Mouse (Mus musculus) liver, embryonic 11.5 days (tissue): ENCODE measurements around the gene Acadvl. TPM values are rescaled to one million over a fixed set of nuclear protein-coding genes. Genes with fewer than 3 reads are reported as not detected.

Experiments used
- ATAC-seq: fragments of 200-750 bp; cut with Nextera tagmentation; replicated peaks from 2 replicates; pipeline ENCODE4 v1.8.0; 2017; ENCODE audit warnings: moderate number of reproducible peaks, mild to moderate bottlenecking, moderate TSS enrichment, moderate library complexity; ENCODE audit not compliant: low FRiP score
- DNase-seq: peaks from one replicate; pipeline ENCODE4 v3.0.0-alpha.2; 2017; ENCODE audit warnings: low spot score
- H3K27ac ChIP-seq: fragments of 300-500 bp; sonication (generic); 2 replicates; pipeline ENCODE4 v1.5.1; 2014; ENCODE audit warnings: mild to moderate bottlenecking, low read depth, low read length, control low read depth
- H3K27me3 ChIP-seq: fragments of 300-500 bp; sonication (generic); replicated peaks from 2 replicates; pipeline ENCODE4 v1.6.1; 2014; ENCODE audit warnings: low read length, mixed read lengths; ENCODE audit not compliant: control insufficient read depth, insufficient read depth
- H3K36me3 ChIP-seq: fragments of 300-500 bp; sonication (generic); 2 replicates; pipeline ENCODE4 v1.6.1; 2014; ENCODE audit warnings: mild to moderate bottlenecking, low read length, moderate library complexity, mixed read lengths; ENCODE audit not compliant: control insufficient read depth, insufficient read depth
- H3K4me1 ChIP-seq: fragments of 300-500 bp; sonication (generic); replicated peaks from 2 replicates; pipeline ENCODE4 v1.6.1; 2014; ENCODE audit warnings: low read length, mixed read lengths; ENCODE audit not compliant: control insufficient read depth, insufficient read depth
- H3K4me2 ChIP-seq: fragments of 300-500 bp; sonication (generic); 2 replicates; pipeline ENCODE4 v1.6.1; 2014; ENCODE audit warnings: mild to moderate bottlenecking, control low read depth, moderate library complexity
- H3K4me3 ChIP-seq: fragments of 300-500 bp; sonication (generic); 2 replicates; pipeline ENCODE4 v1.5.1; 2014; ENCODE audit warnings: low read depth, low read length, control low read depth
- H3K9ac ChIP-seq: fragments of 300-500 bp; sonication (generic); 2 replicates; pipeline ENCODE4 v1.6.1; 2014; ENCODE audit warnings: low read depth, low read length, control low read depth
- H3K9me3 ChIP-seq: fragments of 300-500 bp; sonication (generic); 2 replicates; pipeline ENCODE4 v1.6.1; 2016; ENCODE audit warnings: low read length, inconsistent platforms, mixed read lengths; ENCODE audit not compliant: control insufficient read depth
- WGBS: fragments of 180-500 bp; shearing (Covaris S2); extraction: QIAGEN DNeasy Blood & Tissue Kit; methylation state at CpG from one replicate; pipeline ENCODE4 v1.1.7; 2014; 5-methylcytosine and 5-hydroxymethylcytosine counted together
- polyA plus RNA-seq: library from polyadenylated mRNA; unstranded; fragments of >200 nt; fragmentation: Nextera tagmentation; extraction: Ambion mirVana; gene quantifications from 2 replicates; pipeline ENCODE4 v1.2.1, GENCODE M21; 2014

Acadvl gene
- polyA plus RNA-seq, 1 experiment from 2014 or later, result 85.7 TPM

GRCm38 (mm10) chr11:69996161-69997061 is 18.8 kb downstream of the Acadvl start:
- peaks cover 26% of the 10 kb centered on the region for H3K4me1 ChIP-seq
- no peaks in the 10 kb centered on the region for H3K27me3 ChIP-seq
- H3K9me3 ChIP-seq, result no peaks in the 10 kb centered on the region
- DNase-seq (peak; percentile 69), ATAC-seq (peak; percentile 8)
- WGBS, result 1% methylated on average over 66 of the region's 66 CpGs
- peaks cover 25% of the 10 kb centered on the region for H3K36me3 ChIP-seq
- H3K4me3 ChIP-seq, result peak overlapping the region; percentile 97
- peak overlapping the region; percentile 99 for H3K27ac ChIP-seq
- peak overlapping the region; percentile 75 for H3K4me2 ChIP-seq
- H3K9ac ChIP-seq, result peak overlapping the region; percentile 99

- ATAC-seq (peak; percentile 82), DNase-seq (peak; percentile 98)
- Histone ChIP-seq H3K9me3 (no peaks in the 10 kb centered on the region), H3K4me2 (peak within 1 kb of the TSS; percentile 75), H3K4me1 (peaks cover 26% of the 10 kb centered on the region), H3K9ac (peak within 1 kb of the TSS; percentile 99), H3K27me3 (no peaks in the 10 kb centered on the region), H3K4me3 (peak within 1 kb of the TSS; percentile 97), H3K36me3 (peaks cover 25% of the 10 kb centered on the region), H3K27ac (peak within 1 kb of the TSS; percentile 99)
- under 1% methylated on average over 36 of the region's 36 CpGs for WGBS
These were observed 19.7 kb downstream of the Acadvl start, which contains the start of gene Phf23 for GRCm38 (mm10) chr11:69995391-69995960. Gene Phf23 (plus strand): TSS chr11:69995777.

GRCm38 (mm10) chr11:69994401-69995090 is 20.7 kb downstream of the Acadvl start:
- ATAC-seq, result no peak
- peaks cover 22% of the 10 kb centered on the region for H3K4me1 ChIP-seq
- 79% methylated on average over 11 of the region's 11 CpGs for WGBS
- DNase-seq, result no peak
- H3K4me3 ChIP-seq, result peak overlapping the region; percentile 97
- H3K9me3 ChIP-seq, result no peaks in the 10 kb centered on the region
- peaks cover 29% of the 10 kb centered on the region for H3K36me3 ChIP-seq
- no peak overlapping the region for H3K27ac ChIP-seq
- peak overlapping the region; percentile 56 for H3K4me2 ChIP-seq
- no peaks in the 10 kb centered on the region for H3K27me3 ChIP-seq
- no peak overlapping the region for H3K9ac ChIP-seq

- Histone ChIP-seq H3K36me3 (peaks cover 26% of the 10 kb centered on the region), H3K4me3 (peak overlapping the region; percentile 67; the same call in 1 of the 2 replicates), H3K4me1 (peaks cover 20% of the 10 kb centered on the region), H3K9ac (peak overlapping the region; percentile 38; the same call in 1 of the 2 replicates), H3K4me2 (peak overlapping the region; percentile 87), H3K27me3 (no peaks in the 10 kb centered on the region), H3K9me3 (no peaks in the 10 kb centered on the region), H3K27ac (no peak overlapping the region)
- DNase-seq (no peak), ATAC-seq (no peak)
- WGBS, result 89% methylated on average over 3 of the region's 3 CpGs
These were observed 22.3 kb downstream of the Acadvl start for GRCm38 (mm10) chr11:69992932-69993331.

GRCm38 (mm10) chr11:69992396-69992795 is 22.8 kb downstream of the Acadvl start:
- H3K36me3 ChIP-seq, result peaks cover 24% of the 10 kb centered on the region
- WGBS, result 82% methylated on average over 10 of the region's 10 CpGs
- DNase-seq, result no peak

GRCm38 (mm10) chr11:69991711-69992110 is 23.5 kb downstream of the Acadvl start:
- Histone ChIP-seq H3K4me1 (peaks cover 13% of the 10 kb centered on the region; the same call in 1 of the 2 replicates), H3K4me2 (peak overlapping the region; percentile 87), H3K9me3 (no peaks in the 10 kb centered on the region), H3K27ac (peak overlapping the region; percentile 88), H3K9ac (peak overlapping the region; percentile 79), H3K27me3 (no peaks in the 10 kb centered on the region), H3K36me3 (peaks cover 26% of the 10 kb centered on the region), H3K4me3 (peak overlapping the region; percentile 67)
- DNase-seq (no peak), ATAC-seq (0 out of 2 replicates have a peak, but pooled peaks have one; percentile 16)
- under 1% methylated on average over 15 of the region's 15 CpGs for WGBS

More at GRCm38 (mm10) chr11:69992396-69992795, 22.8 kb downstream of the Acadvl start:
- Histone ChIP-seq H3K4me1 (peaks cover 15% of the 10 kb centered on the region), H3K4me3 (peak overlapping the region; percentile 67), H3K4me2 (peak overlapping the region; percentile 87), H3K27me3 (no peaks in the 10 kb centered on the region), H3K9ac (peak overlapping the region; percentile 20; the same call in 1 of the 2 replicates), H3K9me3 (no peaks in the 10 kb centered on the region), H3K27ac (no peak overlapping the region)
- ATAC-seq, result no peak

GRCm38 (mm10) chr11:69990850-69991691 is 24.1 kb downstream of the Acadvl start, which contains the start of gene Gabarap:
Gene Gabarap (plus strand): TSS chr11:69991143.
- no peaks in the 10 kb centered on the region for H3K27me3 ChIP-seq
- H3K4me1 ChIP-seq, result peaks cover 13% of the 10 kb centered on the region; the same call in 1 of the 2 replicates
- H3K27ac ChIP-seq, result peak within 1 kb of the TSS; percentile 88
- under 1% methylated on average over 40 of the region's 40 CpGs for WGBS
- ATAC-seq (peak; percentile 72), DNase-seq (peak; percentile 96)
- no peaks in the 10 kb centered on the region for H3K9me3 ChIP-seq
- peak within 1 kb of the TSS; percentile 67 for H3K4me3 ChIP-seq
- H3K4me2 ChIP-seq, result peak within 1 kb of the TSS; percentile 87
- peak within 1 kb of the TSS; percentile 79 for H3K9ac ChIP-seq
- peaks cover 32% of the 10 kb centered on the region for H3K36me3 ChIP-seq
